Mouse (Mus musculus): ENCODE measurements around the gene Susd4.

- TF ChIP-seq POLR2A (IDR thresholded peaks at IDR 0.05; ENCODE audit: low read depth, low read length) = no peak
- TF ChIP-seq CTCF (IDR thresholded peaks at IDR 0.05; ENCODE audit: extremely low read depth, insufficient read depth, insufficient read length, insufficient replicate concordance) = no peak
Measured at GRCm38 (mm10) chr1:182897071-182897470, 133.4 kb downstream of the Susd4 start.

Data from spleen, adult 2 months (tissue).